Mouse (Mus musculus) C2C12 (cell line): ENCODE measurements around the gene Gm20388.

Experiments used
- CTCF ChIP-seq: IDR thresholded peaks from one replicate; pipeline ENCODE4 v1.5.1; 2011; ENCODE audit not compliant: control insufficient read depth, insufficient read depth, insufficient read length
- MAX ChIP-seq: IDR thresholded peaks from one replicate; pipeline ENCODE4 v1.6.1; 2011; ENCODE audit warnings: mild to moderate bottlenecking, control low read depth
- USF1 ChIP-seq: IDR thresholded peaks from one replicate; pipeline ENCODE4 v1.6.1; 2011; ENCODE audit warnings: low read depth, mild to moderate bottlenecking, control low read depth, moderate library complexity

GRCm38 (mm10) chr8:120256958-120257357, 346.3 kb downstream of the Gm20388 start:
- TF ChIP-seq USF1 (no peak), MAX (no peak), CTCF (no peak)
